Mouse (Mus musculus) adrenal gland, adult (tissue): ENCODE data around the gene Ksr2.

Experiments
- DNase-seq, 2 experiments: peaks; one replicate each; pipeline ENCODE4 v3.0.0; 2022 to 2023; ENCODE audit warnings: low spot score in 1 of 2; ENCODE audit not compliant: inconsistent age in 2 of 2

Ksr2 gene

DNA sequence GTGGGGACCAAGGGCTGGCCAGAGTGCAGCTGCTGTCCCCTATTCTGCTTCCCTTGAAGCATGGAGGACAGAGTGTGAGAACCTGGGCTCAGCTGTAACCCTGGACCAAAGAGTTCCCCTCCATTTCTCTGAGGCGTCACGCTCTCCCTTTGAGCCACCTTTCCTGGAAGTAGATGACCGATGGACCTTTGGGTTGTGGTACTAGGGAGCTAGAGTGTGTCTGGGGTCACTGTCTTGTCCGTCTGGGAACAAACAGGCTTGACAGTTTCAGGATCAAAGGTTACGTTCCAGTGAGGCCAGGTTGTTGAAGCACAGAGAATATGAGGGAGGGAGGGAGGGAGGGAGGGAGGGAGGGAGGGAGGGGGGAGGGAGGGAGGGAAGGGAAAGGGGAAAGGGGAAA lies 264.6 kb downstream of the Ksr2 start:
- DNase-seq: no peak

- DNase-seq: no peak
Measured at GRCm38 (mm10) chr5:117682226-117682625, 268.4 kb downstream of the Ksr2 start.

DNA sequence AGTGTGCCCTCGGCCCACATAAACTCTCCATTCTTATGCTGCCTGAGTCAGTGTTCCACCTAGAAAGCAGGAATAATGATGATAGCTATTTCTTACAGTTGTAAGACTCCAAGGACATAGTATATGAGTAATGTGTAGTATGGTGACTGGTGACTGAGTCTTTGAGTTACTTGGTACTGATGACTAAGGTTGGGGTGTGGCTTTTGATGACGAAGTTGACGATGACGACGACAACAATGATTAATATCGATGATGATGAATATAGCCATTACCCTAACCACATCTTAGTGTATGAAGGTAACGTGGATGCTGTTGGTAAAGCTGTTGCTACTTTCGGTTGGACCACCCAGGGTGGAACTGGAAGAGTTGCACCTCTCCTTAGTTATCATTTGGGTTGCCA lies 270.7 kb downstream of the Ksr2 start:
- peak in 1 of 2 experiments; percentile 68 for DNase-seq

GRCm38 (mm10) chr5:117687770-117688352 lies 274.1 kb downstream of the Ksr2 start:
- DNase-seq: no peak

DNA sequence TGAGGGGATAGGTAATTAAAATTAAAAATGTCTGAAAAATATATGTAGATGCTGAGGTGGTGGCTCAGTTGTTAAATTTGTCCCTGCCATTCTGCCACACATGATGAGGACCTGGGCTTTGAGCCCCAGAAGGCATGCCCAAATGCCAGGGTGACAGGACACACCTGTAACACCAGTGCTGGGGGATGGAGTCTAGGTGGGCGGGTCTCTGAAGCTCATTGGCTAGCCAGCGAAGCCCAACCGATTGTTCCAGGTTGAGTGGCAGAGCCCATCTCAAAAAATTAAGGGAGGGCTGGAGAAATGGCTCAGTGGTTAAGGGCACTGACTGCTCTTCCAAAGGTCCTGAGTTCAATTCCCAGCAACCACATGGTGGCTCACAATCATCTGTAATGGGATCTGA lies 274.9 kb downstream of the Ksr2 start:
- DNase-seq: no peak

DNA sequence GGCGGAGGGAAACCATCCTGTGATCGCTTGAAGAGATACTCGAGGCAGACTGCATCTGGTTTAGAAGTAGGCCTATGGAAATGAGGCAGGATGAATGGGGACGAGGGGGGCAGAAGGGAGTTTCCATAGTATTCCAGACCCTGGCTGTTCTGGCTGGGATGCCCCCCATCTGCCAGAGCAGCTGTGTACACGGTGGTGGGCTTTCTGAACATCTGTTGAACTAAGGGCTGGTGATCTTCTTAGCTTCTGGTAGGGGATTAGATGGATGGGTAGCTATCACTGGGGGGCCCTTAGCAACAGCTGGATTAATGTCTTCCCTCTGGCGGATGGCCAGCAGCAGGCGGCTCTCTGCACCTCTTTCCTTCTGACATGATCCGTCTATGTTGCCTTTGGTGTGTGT lies 276.0 kb downstream of the Ksr2 start:
- no peak for DNase-seq

- DNase-seq: no peak
Measured at GRCm38 (mm10) chr5:117691271-117691670, 277.5 kb downstream of the Ksr2 start.

- no peak for DNase-seq
Measured at GRCm38 (mm10) chr5:117693557-117693956, 279.8 kb downstream of the Ksr2 start.

DNA sequence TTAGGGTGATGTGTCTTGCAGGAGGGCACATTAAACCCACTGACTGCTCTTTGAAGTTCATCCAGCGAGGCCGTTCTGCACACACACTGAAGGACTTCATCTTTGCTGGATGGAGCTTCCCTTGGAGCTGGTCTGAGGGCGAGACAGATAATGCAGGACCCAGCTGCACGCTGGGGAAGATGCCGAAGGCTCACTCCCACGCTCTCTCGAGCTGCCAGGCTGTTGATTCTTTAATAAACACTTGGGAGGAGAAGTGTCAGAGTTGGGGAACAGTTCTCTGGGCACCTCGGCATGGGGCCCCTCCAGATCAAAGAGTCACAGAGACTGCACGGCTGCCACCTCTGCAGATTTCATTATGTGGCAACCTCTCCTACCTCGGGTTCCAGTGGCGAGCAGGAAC lies 280.8 kb downstream of the Ksr2 start:
- peak in 1 of 2 experiments; percentile 31 for DNase-seq

DNA sequence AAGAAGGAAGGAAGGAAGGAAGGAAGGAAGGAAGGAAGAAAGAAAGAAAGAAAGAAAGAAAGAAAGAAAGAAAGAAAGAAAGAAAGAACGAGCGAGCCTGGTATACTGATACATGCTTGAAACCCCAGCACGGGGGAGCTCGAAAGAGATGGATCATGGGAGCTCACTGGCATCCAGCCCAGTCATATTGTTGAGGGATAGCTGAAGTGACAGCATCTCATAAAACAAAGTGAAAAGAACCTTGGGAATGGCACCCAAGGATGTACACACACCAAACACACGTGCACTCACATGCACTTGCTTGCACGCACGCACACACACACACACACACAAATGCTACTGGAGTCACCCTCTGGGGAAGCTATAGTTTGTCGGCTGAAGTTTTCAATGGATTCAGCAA lies 282.6 kb downstream of the Ksr2 start:
- DNase-seq: peak in 1 of 2 experiments; percentile 80

DNA sequence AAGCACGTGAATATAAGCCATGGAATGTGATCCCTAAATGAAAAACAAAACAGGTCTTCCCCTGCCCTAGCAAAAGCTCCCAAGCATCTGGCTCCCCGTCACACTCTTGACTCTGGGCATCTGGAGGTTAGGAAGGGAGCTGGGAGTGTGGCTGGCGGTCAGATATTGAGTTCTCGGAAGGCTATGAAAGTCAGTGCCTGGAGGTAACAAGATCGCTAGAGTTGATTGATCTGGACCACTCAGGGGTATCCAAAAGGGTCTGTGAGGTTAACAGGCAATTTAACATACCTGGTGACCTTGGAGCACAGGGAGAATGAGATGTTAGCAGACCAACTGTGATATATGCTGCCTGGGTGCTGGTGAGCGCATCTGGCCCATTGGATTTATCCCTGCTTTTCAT lies 283.8 kb downstream of the Ksr2 start:
- DNase-seq: no peak

DNA sequence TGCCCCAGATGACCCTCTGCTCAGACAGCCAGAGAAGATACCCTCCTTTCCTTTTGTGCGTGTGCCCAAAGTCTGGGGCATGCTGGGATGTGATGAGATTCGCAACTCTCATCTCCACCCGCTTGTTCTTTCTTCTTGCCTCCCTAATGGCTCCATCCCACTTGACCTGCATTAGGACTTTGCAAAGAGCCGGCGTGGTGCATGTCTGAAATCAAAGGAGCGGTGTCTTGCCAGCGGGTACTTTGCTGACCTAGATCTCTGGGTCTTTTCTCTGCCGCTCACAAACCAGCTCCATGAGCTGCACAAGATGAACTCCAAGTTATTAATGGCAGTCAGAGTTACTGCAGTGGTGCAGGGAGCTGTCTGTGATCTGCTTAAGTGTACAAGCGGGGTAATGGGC lies 290.6 kb downstream of the Ksr2 start:
- no peak for DNase-seq

- DNase-seq: no peak
Measured at GRCm38 (mm10) chr5:117706633-117707032, 292.8 kb downstream of the Ksr2 start.

GRCm38 (mm10) chr5:117709306-117709705 lies 295.5 kb downstream of the Ksr2 start:
- DNase-seq: no peak

GRCm38 (mm10) chr5:117711636-117712035 lies 297.8 kb downstream of the Ksr2 start:
- no peak for DNase-seq

DNA sequence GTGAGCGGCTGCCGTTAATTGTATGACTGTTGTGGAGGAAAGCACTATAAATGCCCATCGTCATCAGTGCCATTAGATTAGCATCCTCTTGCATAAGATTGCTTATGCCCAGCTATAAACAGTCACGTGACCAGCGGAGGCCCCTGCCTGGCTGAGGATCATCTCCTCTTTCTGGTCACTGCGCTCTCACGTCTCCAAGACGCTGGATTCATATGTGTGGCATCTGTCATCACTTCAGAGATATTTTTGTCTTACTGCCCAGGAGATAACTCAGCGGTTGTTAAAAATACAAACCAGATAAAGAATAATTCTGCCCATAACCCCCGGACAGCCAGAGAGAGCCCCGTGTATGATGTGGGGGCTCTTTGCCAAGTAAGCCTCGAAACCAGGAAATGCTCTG lies 298.4 kb downstream of the Ksr2 start:
- no peak for DNase-seq

DNA sequence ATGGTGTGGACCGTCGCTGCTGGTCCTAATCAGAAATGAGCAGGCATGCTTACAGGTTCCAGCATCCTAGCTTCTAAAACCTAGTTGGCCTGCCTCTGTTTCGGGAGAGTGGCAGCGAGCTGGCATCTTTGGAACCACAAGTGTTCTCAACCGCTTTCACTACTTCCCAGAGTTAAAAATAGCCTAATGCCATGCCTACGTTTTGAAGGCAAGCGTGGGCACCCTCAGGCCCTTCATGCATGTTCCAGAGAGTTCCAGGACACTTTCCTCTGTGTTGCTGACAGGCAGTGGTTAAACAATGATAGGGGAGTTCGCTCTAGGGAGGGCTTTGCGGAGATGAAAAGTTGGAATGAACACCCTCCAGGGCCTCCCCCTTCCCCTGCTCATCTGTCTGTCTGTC lies 303.3 kb downstream of the Ksr2 start:
- DNase-seq: no peak

DNA sequence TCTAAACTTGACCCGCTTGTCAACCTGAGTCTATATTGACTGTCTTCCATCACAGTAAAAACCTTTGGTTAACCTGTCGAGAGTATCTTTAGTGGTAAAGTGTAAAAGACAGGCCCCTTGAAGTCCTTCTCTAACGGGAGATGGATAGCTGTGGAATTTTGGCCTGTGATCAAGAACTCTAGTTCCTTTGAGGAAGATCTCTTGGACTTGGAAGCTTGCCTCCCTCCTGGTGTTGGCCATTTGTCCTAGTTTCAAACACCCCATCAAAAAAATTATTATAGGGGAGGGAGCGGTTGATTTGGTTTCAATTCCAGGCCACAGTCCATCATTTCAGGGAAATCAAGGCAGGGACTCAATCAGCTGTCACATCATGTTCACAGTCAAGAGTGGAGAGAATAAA lies 309.5 kb downstream of the Ksr2 start:
- no peak for DNase-seq

DNA sequence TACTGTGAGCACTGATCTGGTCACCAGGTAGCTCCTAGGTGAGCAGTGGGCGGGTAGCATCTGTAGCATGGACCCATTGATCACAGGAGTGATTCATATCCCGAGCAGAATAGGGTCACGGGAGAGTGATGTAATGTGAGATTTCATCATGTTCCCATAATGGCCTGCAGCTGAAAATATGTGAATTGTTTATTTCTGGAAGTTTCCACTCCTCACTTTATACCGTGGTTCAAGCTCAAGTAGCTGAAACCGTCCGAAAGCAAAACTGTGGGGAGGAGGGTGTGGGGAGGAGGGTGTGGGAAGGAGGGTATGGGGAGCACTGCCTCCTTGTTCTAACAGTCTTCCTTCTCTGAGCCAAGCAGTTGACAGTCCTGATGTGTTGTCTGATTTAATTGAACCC lies 312.7 kb downstream of the Ksr2 start:
- DNase-seq: peak in 1 of 2 experiments; percentile 76

DNA sequence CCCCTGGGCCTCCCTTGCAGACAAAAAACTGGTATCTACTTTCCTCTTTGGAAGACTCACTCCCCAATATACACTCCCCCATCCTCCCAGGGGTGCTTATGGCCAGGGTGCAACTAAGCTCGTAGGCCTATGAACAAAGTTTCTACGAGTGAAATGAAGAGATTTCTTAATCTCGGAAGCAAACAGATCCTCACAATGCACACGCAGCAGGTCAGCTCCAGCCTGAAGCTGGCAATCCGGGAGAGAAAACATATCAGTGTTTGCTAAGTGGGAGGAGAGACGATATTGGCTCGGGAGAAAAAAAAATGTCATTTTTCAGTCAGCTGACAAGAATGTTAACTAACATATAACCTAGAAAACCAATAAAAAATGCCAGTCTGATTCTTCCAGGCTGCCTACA lies 313.3 kb downstream of the Ksr2 start:
- DNase-seq: peak in 1 of 2 experiments; percentile 35

DNA sequence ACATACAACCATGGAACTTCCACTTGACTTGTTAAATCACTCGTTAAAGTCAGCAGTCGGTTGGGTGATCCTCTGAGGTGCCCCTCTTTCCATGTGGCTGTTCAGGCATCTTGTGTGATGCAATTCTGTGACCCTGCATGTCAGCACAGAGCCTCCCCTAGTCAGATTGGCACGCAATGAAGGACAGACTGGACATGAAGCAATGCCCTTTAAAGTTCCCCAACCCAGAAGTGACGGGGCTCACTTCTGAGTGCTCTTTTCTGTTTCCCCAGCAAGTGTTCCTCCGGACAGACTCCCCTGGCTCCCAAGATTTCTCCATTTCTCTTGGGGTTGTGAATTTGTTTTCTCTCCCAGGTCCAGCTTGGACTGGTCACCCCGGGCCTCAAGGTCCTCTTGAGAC lies 317.5 kb downstream of the Ksr2 start:
- DNase-seq: peak; percentile 54 to 89

DNA sequence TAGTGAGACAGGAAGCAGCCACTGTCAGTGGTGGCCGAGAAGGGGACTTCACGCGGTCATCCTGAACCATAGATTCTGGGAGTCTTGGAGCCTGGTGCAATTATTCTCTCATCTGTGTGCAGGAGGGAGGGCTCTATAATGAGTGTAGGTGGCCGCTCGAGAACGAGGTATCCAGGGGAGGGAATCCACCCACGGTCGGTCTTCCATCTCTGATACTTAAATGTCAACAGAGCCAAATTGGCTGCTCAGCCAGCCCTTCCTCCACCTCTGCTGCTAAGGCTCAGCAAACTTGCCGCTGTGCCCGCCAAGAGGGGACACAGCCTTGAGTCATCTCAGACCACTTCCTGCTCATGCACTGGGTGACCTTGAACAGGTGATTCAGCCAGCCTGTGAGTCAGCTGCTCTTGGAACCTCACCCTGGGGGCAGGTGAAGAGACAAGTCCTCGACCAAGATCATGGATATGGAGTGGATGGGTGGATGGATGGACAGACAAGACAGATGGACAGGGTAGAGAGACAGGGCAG lies 330.9 kb downstream of the Ksr2 start:
- peak in 1 of 2 experiments; percentile 36 for DNase-seq

GRCm38 (mm10) chr5:117749353-117749752 lies 335.6 kb downstream of the Ksr2 start:
- no peak for DNase-seq
